Mouse (Mus musculus): ENCODE data around the gene Fbxo40.

GRCm38 (mm10) chr16:36928106-36928500 lies 62.2 kb downstream of the Fbxo40 start:
- TF ChIP-seq CTCF (IDR thresholded peaks at IDR 0.05; ENCODE audit: control insufficient read depth, insufficient read depth, low read length) (no peak), POLR2A (IDR thresholded peaks at IDR 0.05; ENCODE audit: borderline replicate concordance, control insufficient read depth, low read depth, low read length) (no peak)

All from bone marrow, adult 2 months (tissue).